Mouse (Mus musculus) midbrain, embryonic 10.5 days (tissue): ENCODE data around the gene Pon2. TPM values are rescaled to one million over a fixed set of nuclear protein-coding genes. Genes with fewer than 3 reads are reported as not detected.
"Not testable (repeated sequence)": the region's sequence is repeated elsewhere in the genome, so short reads cannot be mapped to it uniquely, and the experiment has no call there.

Experiments
- DNase-seq: peaks from one replicate; pipeline ENCODE4 v3.0.0-alpha.2; 2017; ENCODE audit warnings: low spot score
- H3K27ac ChIP-seq: fragments of 300-500 bp; sonication (generic); replicated peaks from 2 replicates; pipeline ENCODE4 v1.5.1; 2016; ENCODE audit warnings: mild to moderate bottlenecking
- H3K27me3 ChIP-seq: fragments of 300-500 bp; sonication (generic); 2 replicates; pipeline ENCODE4 v1.6.1; 2016; ENCODE audit warnings: low read depth, mild to moderate bottlenecking; ENCODE audit not compliant: poor library complexity, severe bottlenecking
- H3K36me3 ChIP-seq: fragments of 300-500 bp; sonication (generic); 2 replicates; pipeline ENCODE4 v1.6.1; 2016; ENCODE audit warnings: mild to moderate bottlenecking, moderate library complexity
- H3K4me1 ChIP-seq: fragments of 300-500 bp; sonication (generic); 2 replicates; pipeline ENCODE4 v1.6.1; 2016
- H3K4me3 ChIP-seq: fragments of 300-500 bp; sonication (generic); 2 replicates; pipeline ENCODE4 v1.5.1; 2016; ENCODE audit warnings: mild to moderate bottlenecking, moderate library complexity
- H3K9me3 ChIP-seq: fragments of 300-500 bp; sonication (generic); replicated peaks from 2 replicates; pipeline ENCODE4 v1.6.1; 2016; ENCODE audit warnings: mild to moderate bottlenecking
- WGBS: fragments of 180-500 bp; shearing (Covaris S2); methylation state at CpG from one replicate; pipeline ENCODE4 v1.1.7; 2016; 5-methylcytosine and 5-hydroxymethylcytosine counted together
- polyA plus RNA-seq: library from polyadenylated mRNA; unstranded; fragments of >200 nt; fragmentation: Nextera tagmentation; extraction: Ambion mirVana; gene quantifications from 2 replicates; pipeline ENCODE4 v1.2.1, GENCODE M21; 2016

Pon2 gene
- 30.5 and 31.1 TPM in 2 replicates for polyA plus RNA-seq

GRCm38 (mm10) chr6:5298092-5298554 is at the start of gene Pon2:
Gene Pon2 (minus strand): TSS chr6:5298455.
- Histone ChIP-seq H3K9me3 (no peaks in the 10 kb centered on the region), H3K4me1 (peaks cover 16% of the 10 kb centered on the region), H3K27ac (peak within 1 kb of the TSS; percentile 90), H3K36me3 (no peaks in the 10 kb centered on the region), H3K27me3 (peaks cover 23% of the 10 kb centered on the region; the same call in 1 of the 2 replicates), H3K4me3 (peak within 1 kb of the TSS; percentile 69)
- DNase-seq: peak; percentile 83
- 1% methylated on average over 39 of the region's 47 CpGs for WGBS

GRCm38 (mm10) chr6:5344255-5344654 is 46.0 kb upstream of the Pon2 start:
- Histone ChIP-seq H3K4me3 (no peak overlapping the region), H3K4me1 (peaks cover 2% of the 10 kb centered on the region; the same call in 1 of the 2 replicates), H3K27me3 (no peaks in the 10 kb centered on the region), H3K9me3 (no peaks in the 10 kb centered on the region), H3K27ac (no peak overlapping the region), H3K36me3 (no peaks in the 10 kb centered on the region)
- no peak for DNase-seq
- 85% methylated on average over 6 of the region's 6 CpGs for WGBS

- H3K4me1 ChIP-seq, H3K27ac ChIP-seq, H3K36me3 ChIP-seq, H3K4me3 ChIP-seq, H3K27me3 ChIP-seq, DNase-seq, H3K9me3 ChIP-seq: not testable (repeated sequence)
- WGBS: 100% methylated on average over 1 of the region's 1 CpGs
Observed at GRCm38 (mm10) chr6:5339283-5339682, 41.0 kb upstream of the Pon2 start.

- not testable (repeated sequence) for H3K27ac ChIP-seq, DNase-seq, H3K9me3 ChIP-seq, H3K36me3 ChIP-seq, H3K4me1 ChIP-seq, H3K27me3 ChIP-seq, H3K4me3 ChIP-seq
- 92% methylated on average over 4 of the region's 4 CpGs for WGBS
Observed at GRCm38 (mm10) chr6:5338781-5339180, 40.5 kb upstream of the Pon2 start.

GRCm38 (mm10) chr6:5336016-5336415 is 37.8 kb upstream of the Pon2 start:
- not testable (repeated sequence) for H3K9me3 ChIP-seq, H3K27ac ChIP-seq, H3K4me1 ChIP-seq, H3K27me3 ChIP-seq, DNase-seq, H3K36me3 ChIP-seq, H3K4me3 ChIP-seq

GRCm38 (mm10) chr6:5334021-5334420 is 35.8 kb upstream of the Pon2 start:
- Histone ChIP-seq H3K4me3 (no peak overlapping the region), H3K9me3 (no peaks in the 10 kb centered on the region; the same call in 1 of the 2 replicates), H3K27me3 (no peaks in the 10 kb centered on the region), H3K4me1 (0 out of 2 replicates have a peak, but pooled peaks cover 7% of the 10 kb centered on the region), H3K36me3 (no peaks in the 10 kb centered on the region), H3K27ac (no peak overlapping the region)
- WGBS: 58% methylated on average over 5 of the region's 5 CpGs
- DNase-seq: no peak

- H3K27ac ChIP-seq: no peak overlapping the region
- no peaks in the 10 kb centered on the region for H3K27me3 ChIP-seq
- WGBS: 81% methylated on average over 3 of the region's 3 CpGs
- 0 out of 2 replicates have a peak, but pooled peaks cover 7% of the 10 kb centered on the region for H3K4me1 ChIP-seq
- H3K36me3 ChIP-seq: no peaks in the 10 kb centered on the region
- no peaks in the 10 kb centered on the region; the same call in 1 of the 2 replicates for H3K9me3 ChIP-seq
- DNase-seq: no peak
- H3K4me3 ChIP-seq: no peak overlapping the region
Observed at GRCm38 (mm10) chr6:5332560-5333150, 34.4 kb upstream of the Pon2 start.

GRCm38 (mm10) chr6:5325122-5325521 is 26.9 kb upstream of the Pon2 start:
- no peaks in the 10 kb centered on the region for H3K4me1 ChIP-seq
- peaks cover 11% of the 10 kb centered on the region; the same call in 1 of the 2 replicates for H3K9me3 ChIP-seq
- H3K27me3 ChIP-seq: no peaks in the 10 kb centered on the region
- H3K4me3 ChIP-seq: no peak overlapping the region
- H3K36me3 ChIP-seq: no peaks in the 10 kb centered on the region
- WGBS: 57% methylated on average over 2 of the region's 2 CpGs
- H3K27ac ChIP-seq: no peak overlapping the region
- DNase-seq: no peak

- not testable (repeated sequence) for H3K27me3 ChIP-seq, H3K27ac ChIP-seq, H3K4me1 ChIP-seq, H3K36me3 ChIP-seq, DNase-seq, H3K4me3 ChIP-seq
- peaks cover 11% of the 10 kb centered on the region; the same call in 1 of the 2 replicates for H3K9me3 ChIP-seq
- WGBS: 98% methylated on average over 6 of the region's 6 CpGs
Observed at GRCm38 (mm10) chr6:5324101-5324500, 25.8 kb upstream of the Pon2 start.

- Histone ChIP-seq H3K27ac (no peak overlapping the region), H3K4me3 (no peak overlapping the region), H3K9me3 (0 out of 2 replicates have a peak, but pooled peaks cover 2% of the 10 kb centered on the region), H3K27me3 (no peaks in the 10 kb centered on the region), H3K36me3 (no peaks in the 10 kb centered on the region), H3K4me1 (no peaks in the 10 kb centered on the region)
- no peak for DNase-seq
- WGBS: 86% methylated on average over 9 of the region's 9 CpGs
Observed at GRCm38 (mm10) chr6:5316630-5317029, 18.4 kb upstream of the Pon2 start.

- H3K9me3 ChIP-seq: 0 out of 2 replicates have a peak, but pooled peaks cover 2% of the 10 kb centered on the region
- no peak overlapping the region for H3K4me3 ChIP-seq
- 92% methylated on average over 3 of the region's 3 CpGs for WGBS
- no peak for DNase-seq
- no peaks in the 10 kb centered on the region for H3K27me3 ChIP-seq
- no peaks in the 10 kb centered on the region for H3K4me1 ChIP-seq
- H3K36me3 ChIP-seq: no peaks in the 10 kb centered on the region
- no peak overlapping the region for H3K27ac ChIP-seq
Observed at GRCm38 (mm10) chr6:5315053-5315759, 17.0 kb upstream of the Pon2 start.

GRCm38 (mm10) chr6:5313951-5314590 is 15.8 kb upstream of the Pon2 start:
- WGBS: 91% methylated on average over 5 of the region's 5 CpGs
- H3K27me3 ChIP-seq: no peaks in the 10 kb centered on the region
- H3K9me3 ChIP-seq: 0 out of 2 replicates have a peak, but pooled peaks cover 2% of the 10 kb centered on the region
- no peak for DNase-seq
- no peak overlapping the region for H3K4me3 ChIP-seq
- no peaks in the 10 kb centered on the region for H3K36me3 ChIP-seq
- H3K27ac ChIP-seq: no peak overlapping the region
- H3K4me1 ChIP-seq: no peaks in the 10 kb centered on the region

- DNase-seq: no peak
- 88% methylated on average over 3 of the region's 3 CpGs for whole genome bisulfite sequencing
Observed at GRCm38 (mm10) chr6:5310491-5310890, 12.2 kb upstream of the Pon2 start.

More at GRCm38 (mm10) chr6:5310491-5310890, 12.2 kb upstream of the Pon2 start:
- Histone ChIP-seq H3K36me3 (no peaks in the 10 kb centered on the region), H3K4me3 (no peak overlapping the region), H3K4me1 (no peaks in the 10 kb centered on the region), H3K9me3 (no peaks in the 10 kb centered on the region), H3K27me3 (no peaks in the 10 kb centered on the region), H3K27ac (no peak overlapping the region)
